Mouse (Mus musculus) CH12.LX (cell line): Measurements from ENCODE around the gene Ticrr. TPM values are rescaled to one million over a fixed set of nuclear protein-coding genes. Genes with fewer than 3 reads are reported as not detected.

Source experiments
- DNase-seq: peaks from one replicate; pipeline ENCODE4 v3.0.0-alpha.2; 2013; ENCODE audit errors: extremely low read depth
- H3K27ac ChIP-seq: 2 replicates; pipeline ENCODE4 v1.5.1; 2012; ENCODE audit warnings: low read depth, mild to moderate bottlenecking, control low read depth, moderate library complexity; ENCODE audit not compliant: insufficient read depth
- H3K27me3 ChIP-seq: replicated peaks from 2 replicates; pipeline ENCODE3; 2012; ENCODE audit warnings: inconsistent platforms
- H3K36me3 ChIP-seq, 2 experiments: replicated peaks in 1 of 2; 2 replicates each; pipeline versions ENCODE3 to v1.6.1; 2012; ENCODE audit warnings: inconsistent platforms in 1 of 2, low read length in 1 of 2, mild to moderate bottlenecking in 1 of 2, mixed read lengths in 1 of 2, moderate library complexity in 1 of 2; ENCODE audit not compliant: control insufficient read depth in 1 of 2, insufficient read depth in 1 of 2
- H3K4me1 ChIP-seq, 2 experiments: 2 replicates each; pipeline ENCODE4 v1.6.1; 2012; ENCODE audit warnings: inconsistent platforms in 1 of 2, moderate library complexity in 1 of 2; ENCODE audit not compliant: insufficient read depth in 2 of 2, control insufficient read depth in 1 of 2
- H3K4me2 ChIP-seq: 2 replicates; pipeline ENCODE4 v1.6.1; 2012; ENCODE audit warnings: low read depth, mild to moderate bottlenecking, control low read depth; ENCODE audit not compliant: poor library complexity, insufficient read depth, severe bottlenecking
- H3K4me3 ChIP-seq, 3 experiments: fragments of 150-350 bp in 1 of 3; sonication (generic) in 1 of 3; replicated peaks in 1 of 3; 2 replicates each; pipeline versions ENCODE3 to v1.5.1; 2011 to 2012; ENCODE audit warnings: low read depth in 2 of 3, low read length in 2 of 3, mild to moderate bottlenecking in 2 of 3, moderate library complexity in 2 of 3, control low read depth in 1 of 3, improper control_type of control experiment in 1 of 3, inconsistent platforms in 1 of 3, mixed read lengths in 1 of 3; ENCODE audit not compliant: poor library complexity in 1 of 3
- H3K79me2 ChIP-seq: replicated peaks from 2 replicates; pipeline ENCODE4 v1.6.1; 2012; ENCODE audit warnings: mild to moderate bottlenecking, moderate library complexity; ENCODE audit not compliant: control insufficient read depth, poor library complexity, insufficient read depth, severe bottlenecking; ENCODE audit errors: extremely low read depth
- H3K9ac ChIP-seq: 2 replicates; pipeline ENCODE4 v1.6.1; 2012; ENCODE audit warnings: low read depth, mild to moderate bottlenecking, control low read depth, moderate library complexity; ENCODE audit not compliant: insufficient read depth
- H3K9me3 ChIP-seq: replicated peaks from 2 replicates; pipeline ENCODE3; 2012; ENCODE audit warnings: low read length, inconsistent platforms, mixed read lengths
- CHD1 ChIP-seq: IDR thresholded peaks from 2 replicates; pipeline ENCODE4 v1.6.1; 2012; ENCODE audit warnings: low read depth, low read length, improper control_type of control experiment, inconsistent platforms
- CHD2 ChIP-seq: IDR thresholded peaks from 2 replicates; pipeline ENCODE4 v1.6.1; 2011; ENCODE audit warnings: low read length, improper control_type of control experiment
- ELF1 ChIP-seq: IDR thresholded peaks from 2 replicates; pipeline ENCODE4 v1.6.1; 2014; ENCODE audit warnings: low read depth, mild to moderate bottlenecking, inconsistent platforms, low read length, improper control_type of control experiment
- ETS1 ChIP-seq: conservative IDR thresholded peaks from 2 replicates; pipeline ENCODE4 v1.6.1; 2012; ENCODE audit warnings: low read depth, mild to moderate bottlenecking, inconsistent platforms, low read length, improper control_type of control experiment, moderate library complexity
- JUND ChIP-seq: conservative IDR thresholded peaks from 2 replicates; pipeline ENCODE4 v1.6.1; 2011; ENCODE audit warnings: low read depth, low read length, improper control_type of control experiment
- KAT2A ChIP-seq: IDR thresholded peaks from 2 replicates; pipeline ENCODE4 v1.6.1; 2012; ENCODE audit warnings: low read length, improper control_type of control experiment, inconsistent platforms; ENCODE audit not compliant: insufficient replicate concordance
- MAFK ChIP-seq: IDR thresholded peaks from 2 replicates; pipeline ENCODE4 v1.6.1; 2011; ENCODE audit warnings: low read length, improper control_type of control experiment; ENCODE audit not compliant: insufficient replicate concordance
- MAX ChIP-seq: IDR thresholded peaks from 2 replicates; pipeline ENCODE4 v1.6.1; 2011; ENCODE audit warnings: low read length, improper control_type of control experiment
- MAZ ChIP-seq: IDR thresholded peaks from 2 replicates; pipeline ENCODE4 v1.6.1; 2012; ENCODE audit warnings: low read depth, mild to moderate bottlenecking, inconsistent platforms, low read length, improper control_type of control experiment, moderate library complexity
- MXI1 ChIP-seq: IDR thresholded peaks from 2 replicates; pipeline ENCODE4 v1.6.1; 2011; ENCODE audit warnings: mild to moderate bottlenecking, low read depth, low read length, improper control_type of control experiment
- MYC ChIP-seq: IDR thresholded peaks from 2 replicates; pipeline ENCODE4 v1.6.1; 2011; ENCODE audit warnings: low read depth, mild to moderate bottlenecking, improper control_type of control experiment, low read length
- NELFE ChIP-seq: IDR thresholded peaks from 2 replicates; pipeline ENCODE4 v1.6.1; 2011; ENCODE audit warnings: low read depth, low read length, improper control_type of control experiment
- NRF1 ChIP-seq: IDR thresholded peaks from 2 replicates; pipeline ENCODE4 v1.6.1; 2014; ENCODE audit warnings: low read depth, mild to moderate bottlenecking, inconsistent platforms, low read length, improper control_type of control experiment, moderate library complexity
- POLR2A ChIP-seq: IDR thresholded peaks from 2 replicates; pipeline ENCODE4 v1.6.1; 2011; ENCODE audit warnings: low read depth, mild to moderate bottlenecking, improper control_type of control experiment, low read length
- RAD21 ChIP-seq: IDR thresholded peaks from 2 replicates; pipeline ENCODE4 v1.6.1; 2011; ENCODE audit warnings: low read depth, mild to moderate bottlenecking, low read length, improper control_type of control experiment, moderate library complexity
- SIN3A ChIP-seq: IDR thresholded peaks from 2 replicates; pipeline ENCODE4 v1.6.1; 2012; ENCODE audit warnings: low read length, improper control_type of control experiment, inconsistent platforms
- TBP ChIP-seq: conservative IDR thresholded peaks from 2 replicates; pipeline ENCODE4 v1.6.1; 2011; ENCODE audit warnings: low read depth, low read length, improper control_type of control experiment
- UBTF ChIP-seq: IDR thresholded peaks from 2 replicates; pipeline ENCODE4 v1.6.1; 2012; ENCODE audit warnings: low read depth, mild to moderate bottlenecking, inconsistent platforms, low read length, improper control_type of control experiment, moderate library complexity
- USF1 ChIP-seq: IDR thresholded peaks from 2 replicates; pipeline ENCODE4 v1.6.1; 2014; ENCODE audit warnings: low read depth, mild to moderate bottlenecking, inconsistent platforms, low read length, improper control_type of control experiment
- ZKSCAN1 ChIP-seq: IDR thresholded peaks from 2 replicates; pipeline ENCODE4 v1.6.1; 2012; ENCODE audit warnings: low read depth, inconsistent platforms, low read length, improper control_type of control experiment, borderline replicate concordance
- ZMIZ1 ChIP-seq: IDR thresholded peaks from 2 replicates; pipeline ENCODE4 v1.6.1; 2012; ENCODE audit warnings: low read depth, mild to moderate bottlenecking, inconsistent platforms, low read length, improper control_type of control experiment
- dilution Hi-C: fragments of 300-500 bp; cut with MboI; formaldehyde crosslinking; loops from 2 replicates; pipeline ENCODE4 v1.14.3; 2020; ENCODE audit warnings: low sequenced_read_pairs; ENCODE audit not compliant: extremely low pct_unique_long_range_greater_than_20kb, extremely low pct_ligation_motif_present
- in situ Hi-C: fragments of 300-500 bp; cut with MboI; formaldehyde crosslinking; loops from 3 replicates; pipeline ENCODE4 v1.14.3; 2019; ENCODE audit warnings: low sequenced_read_pairs, low pct_ligation_motif_present, low pct_unique_long_range_greater_than_20kb, mixed read lengths
- polyA plus RNA-seq: library from polyadenylated mRNA; unstranded; fragments of >175 nt; gene quantifications from 2 replicates; pipeline ENCODE4 v1.2.1, GENCODE M21; 2012; ENCODE audit warnings: low read depth; ENCODE audit not compliant: insufficient read length
- total RNA-seq, 2 experiments: library from RNA; depleted of rRNA; stranded (reverse); fragments of 300-350 nt in 1 of 2; fragments of >200 nt in 1 of 2; gene quantifications; 2 replicates each; pipeline ENCODE4 v1.2.3; 2012 to 2014

The Ticrr gene
- total and polyA plus RNA-seq, 3 experiments = 8.3 to 19.2 (median 10.2) TPM

DNA sequence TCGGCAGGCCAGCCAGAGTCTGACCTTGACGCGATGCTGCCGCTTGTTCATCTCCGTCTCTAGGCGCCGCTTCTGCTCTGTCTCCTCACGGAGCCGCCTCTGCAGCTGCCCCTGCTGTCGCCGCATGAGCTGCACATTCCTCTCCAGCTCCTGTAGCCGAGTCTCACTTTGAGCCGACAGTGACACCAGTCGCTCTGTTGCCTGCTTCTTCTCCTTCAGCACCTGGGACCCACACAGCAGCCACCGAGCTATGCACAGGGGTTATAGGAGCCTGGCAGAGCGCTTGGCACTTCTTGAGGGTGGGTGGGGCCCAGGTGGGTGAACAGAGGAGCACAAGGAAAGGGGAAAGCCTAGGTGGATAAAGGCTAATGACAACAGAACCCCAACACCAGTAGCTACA lies 42.8 kb downstream of the Ticrr start:
- DNase-seq = no peak
- no peaks in the 10 kb centered on the region for H3K4me1 ChIP-seq
- H3K9me3 ChIP-seq = no peaks in the 10 kb centered on the region
- no peak overlapping the region for H3K27ac ChIP-seq
- TF ChIP-seq RAD21 (no peak), MXI1 (no peak), NRF1 (no peak), ETS1 (no peak), ELF1 (no peak), TBP (no peak), MAZ (no peak), SIN3A (no peak), POLR2A (no peak), USF1 (no peak), JUND (no peak), MYC (no peak), UBTF (no peak), CHD1 (no peak)
- H3K4me3 ChIP-seq = no peak overlapping the region
- in situ Hi-C loops (no loop called here), dilution Hi-C loops (no loop called here)
- no peak overlapping the region for H3K9ac ChIP-seq
- no peaks in the 10 kb centered on the region for H3K27me3 ChIP-seq
- H3K4me2 ChIP-seq = no peak overlapping the region
- H3K79me2 ChIP-seq = no peaks in the 10 kb centered on the region
- peaks cover 44 to 97% of the 10 kb centered on the region in 2 experiments for H3K36me3 ChIP-seq

GRCm38 (mm10) chr7:79705210-79705609 lies 45.2 kb downstream of the Ticrr start:
- no peak overlapping the region for H3K4me3 ChIP-seq
- no peak for TF ChIP-seq CHD2
- TF ChIP-seq MAX = no peak
- TF ChIP-seq NELFE = no peak
- TF ChIP-seq ZKSCAN1 = no peak
- TF ChIP-seq KAT2A = no peak
- TF ChIP-seq ZMIZ1 = no peak
- no peak for TF ChIP-seq MAFK
- TF ChIP-seq USF1 = no peak
- TF ChIP-seq, all 38 proteins: peak for 0
- Histone ChIP-seq H3K4me2 (no peak overlapping the region), H3K36me3 (peaks cover 36 to 96% of the 10 kb centered on the region in 2 experiments), H3K27ac (no peak overlapping the region), H3K4me1 (no peaks in the 10 kb centered on the region), H3K27me3 (no peaks in the 10 kb centered on the region), H3K9ac (no peak overlapping the region), H3K79me2 (no peaks in the 10 kb centered on the region), H3K9me3 (no peaks in the 10 kb centered on the region)
- in situ Hi-C loops = no loop called here
- no peak for DNase-seq
- dilution Hi-C loops = no loop called here
